Mouse (Mus musculus): ENCODE measurements around the gene Gm20388.

- no peak for TF ChIP-seq CTCF (conservative IDR thresholded peaks at IDR 0.05; ENCODE audit: insufficient read depth, insufficient read length, low read depth, low read length)
- no peak for TF ChIP-seq POLR2A (IDR thresholded peaks at IDR 0.05; ENCODE audit: low read depth, low read length)
Measured at GRCm38 (mm10) chr8:122112264-122112965, 2201.8 kb downstream of the Gm20388 start.

Measured in kidney, adult 2 months (tissue).